Mouse (Mus musculus) MN1 (cell line): ENCODE data around the gene Kcna7.
"Not testable (repeated sequence)": the region's sequence is repeated elsewhere in the genome, so short reads cannot be mapped to it uniquely, and the experiment has no call there.

Experiments
- DNase-seq: peaks from one replicate; pipeline ENCODE4 v3.0.0-alpha.2; 2016; ENCODE audit warnings: low spot score

The Kcna7 gene

DNA sequence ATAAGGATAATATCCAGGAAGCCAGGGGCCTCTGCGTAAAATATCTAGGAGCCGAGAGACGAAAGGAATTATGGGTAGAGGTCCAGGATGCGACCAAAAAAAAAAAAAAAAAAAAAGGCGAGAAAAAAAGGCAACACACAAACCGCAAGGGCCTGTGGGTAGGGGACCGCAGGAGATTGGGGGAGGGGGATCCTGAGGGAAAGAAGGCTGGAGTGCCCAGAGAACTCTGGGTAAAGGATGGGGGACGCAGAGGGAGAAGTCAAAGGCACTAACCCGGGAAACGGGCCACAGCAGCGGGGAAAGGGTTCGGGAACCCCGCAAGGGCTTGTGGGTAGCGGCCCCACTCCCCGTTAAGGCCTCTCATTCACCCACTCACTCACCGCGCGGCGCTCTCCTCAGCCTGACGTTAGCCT is 10.3 kb upstream of the Kcna7 start:
- DNase-seq = peak; percentile 83

- DNase-seq = peak; percentile 100
Measured at GRCm38 (mm10) chr7:45395578-45396336, 9.7 kb upstream of the Kcna7 start, which contains the start of gene Snrnp70. Snrnp70 (minus strand) TSS chr7:45395742.

DNA sequence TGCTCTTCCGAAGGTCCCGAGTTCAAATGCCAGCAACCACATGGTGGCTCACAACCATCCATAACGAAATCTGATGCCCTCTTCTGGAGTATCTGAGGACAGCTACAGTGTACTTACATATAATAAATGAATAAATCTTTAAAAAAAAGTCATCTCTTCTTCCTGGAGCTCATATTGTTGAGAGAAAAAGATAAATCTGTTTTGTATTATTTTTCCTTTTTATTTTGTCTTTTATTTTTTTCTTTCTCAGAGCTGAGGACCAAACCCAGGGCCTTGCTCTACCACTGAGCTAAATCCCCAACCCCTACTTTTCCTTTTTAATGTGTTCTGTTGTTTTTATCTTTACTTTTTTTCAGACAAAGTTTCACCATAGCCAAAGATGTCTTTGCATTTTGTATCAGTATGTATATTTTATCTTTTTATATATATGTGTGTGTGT is 9.1 kb upstream of the Kcna7 start:
- DNase-seq = not testable (repeated sequence)

DNA sequence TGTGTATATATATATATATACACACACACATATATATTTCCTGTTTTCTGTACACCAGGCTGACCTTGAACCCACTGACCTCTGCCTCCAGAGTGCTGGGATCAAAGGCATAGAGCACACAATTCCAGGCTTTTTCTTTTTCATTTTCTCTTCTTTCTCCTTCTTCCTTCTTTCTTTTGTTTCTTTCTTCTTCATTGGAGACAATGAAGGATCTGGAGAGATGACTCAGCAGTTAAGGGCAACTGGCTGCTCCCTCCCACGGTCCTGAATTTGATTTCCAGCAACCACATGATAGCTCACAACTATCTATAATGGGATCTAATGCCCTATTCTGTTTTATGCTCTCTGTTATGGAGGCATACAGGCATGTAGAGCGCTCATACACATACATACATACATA is 8.7 kb upstream of the Kcna7 start:
- DNase-seq = peak; percentile 32

DNA sequence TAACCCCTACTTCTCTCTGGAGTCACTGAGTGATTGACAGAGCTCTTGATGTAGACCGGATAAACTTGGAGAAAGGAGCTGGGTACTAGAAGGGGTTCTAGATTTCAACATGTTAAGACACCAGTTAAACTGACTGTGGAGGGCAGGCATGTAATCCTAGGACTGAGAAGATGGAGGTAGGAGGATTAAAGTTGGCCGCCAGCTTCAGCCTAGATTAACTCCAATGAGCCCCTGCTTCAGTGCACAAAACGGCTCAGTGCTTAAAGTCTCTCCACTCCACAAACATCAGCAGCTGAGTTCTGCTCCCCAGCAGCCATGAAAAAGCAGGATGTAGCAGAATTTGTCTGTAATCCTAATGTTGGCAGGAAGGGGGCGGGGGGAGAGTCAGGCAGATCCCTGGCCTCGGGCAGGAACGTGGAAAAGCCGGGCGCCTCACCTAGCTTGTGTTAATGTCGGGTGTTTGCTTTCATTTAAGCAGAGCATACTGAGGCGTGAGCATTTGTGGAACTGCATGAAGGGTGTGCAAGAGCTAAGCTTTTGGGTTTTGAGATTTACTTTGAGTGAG is 3.9 kb upstream of the Kcna7 start:
- no peak for DNase-seq

DNA sequence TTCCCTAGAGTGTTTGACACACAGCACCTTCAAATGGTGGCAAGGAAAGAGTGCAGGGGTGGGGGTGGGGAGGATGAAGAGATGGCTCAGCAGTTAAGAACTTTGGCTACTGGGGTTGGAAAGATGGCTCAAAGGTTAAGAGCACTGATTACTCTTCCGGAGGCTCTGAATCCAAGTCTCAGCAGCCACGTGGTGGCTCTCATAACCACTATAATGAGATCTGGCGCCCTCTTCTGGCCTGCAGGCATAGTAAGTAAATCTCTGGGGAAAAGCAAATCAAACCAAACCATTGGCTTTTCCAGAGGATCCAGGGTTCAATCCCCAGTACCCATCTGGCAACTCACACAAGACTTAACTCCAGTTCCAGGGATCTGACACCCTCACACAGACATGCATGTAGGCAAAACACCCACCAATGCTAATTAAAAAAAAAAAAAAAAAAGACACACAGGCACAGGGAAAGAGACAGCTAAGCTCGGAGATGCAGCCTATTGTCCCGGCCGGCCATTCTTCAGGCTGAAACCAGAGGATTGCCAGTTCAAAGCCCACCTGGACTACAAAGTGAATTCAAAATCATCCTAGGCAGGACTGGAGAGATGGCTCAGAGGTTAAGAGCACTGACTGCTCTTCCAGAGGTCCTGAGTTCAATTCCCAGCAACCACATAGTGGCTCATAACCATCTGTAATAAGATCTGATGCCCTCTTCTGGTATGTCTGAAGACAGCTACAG is 1.8 kb upstream of the Kcna7 start:
- peak; percentile 65 for DNase-seq

DNA sequence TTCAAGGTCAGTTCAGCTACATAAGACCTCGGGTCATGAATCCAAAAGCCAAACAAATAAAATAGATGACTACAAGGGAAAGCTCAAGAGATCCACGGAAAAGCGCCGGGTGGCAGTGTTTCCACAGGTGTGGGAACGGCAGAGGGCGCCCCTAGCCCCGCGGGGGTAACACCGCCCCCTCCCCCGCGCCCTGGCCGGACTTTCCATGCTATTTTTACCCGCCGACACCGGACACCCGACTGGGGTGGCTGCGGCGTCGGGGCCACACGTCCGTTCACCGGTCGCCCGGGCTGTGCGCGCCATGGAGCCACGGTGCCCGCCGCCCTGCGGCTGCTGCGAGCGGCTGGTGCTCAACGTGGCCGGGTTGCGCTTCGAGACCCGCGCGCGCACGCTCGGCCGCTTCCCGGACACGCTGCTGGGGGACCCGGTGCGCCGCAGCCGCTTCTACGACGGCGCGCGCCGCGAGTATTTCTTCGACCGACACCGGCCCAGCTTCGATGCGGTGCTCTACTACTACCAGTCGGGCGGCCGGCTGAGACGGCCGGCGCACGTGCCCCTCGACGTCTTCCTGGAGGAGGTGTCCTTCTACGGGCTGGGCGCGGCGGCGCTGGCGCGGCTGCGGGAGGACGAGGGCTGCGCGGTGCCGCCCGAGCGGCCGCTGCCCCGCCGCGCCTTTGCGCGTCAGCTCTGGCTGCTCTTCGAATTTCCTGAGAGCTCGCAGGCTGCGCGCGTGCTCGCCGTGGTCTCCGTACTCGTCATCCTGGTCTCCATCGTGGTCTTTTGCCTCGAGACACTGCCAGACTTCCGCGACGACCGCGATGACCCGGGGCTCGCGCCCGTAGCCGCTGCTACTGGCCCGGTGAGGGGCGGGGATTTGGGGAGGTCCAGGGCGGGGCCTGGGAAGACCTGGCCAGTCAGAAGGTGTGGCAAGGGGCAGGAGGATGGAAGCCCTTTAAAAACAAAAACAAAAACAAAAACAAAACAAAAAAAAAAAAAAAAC is 1.0 kb downstream of the Kcna7 start:
- no peak for DNase-seq

GRCm38 (mm10) chr7:45407836-45408235 is 2.4 kb downstream of the Kcna7 start:
- no peak for DNase-seq

- DNase-seq = no peak
Measured at GRCm38 (mm10) chr7:45408351-45408750, 2.9 kb downstream of the Kcna7 start.

GRCm38 (mm10) chr7:45408949-45409348 is 3.5 kb downstream of the Kcna7 start:
- no peak for DNase-seq

GRCm38 (mm10) chr7:45409497-45410163 is 4.2 kb downstream of the Kcna7 start:
- DNase-seq = no peak

DNA sequence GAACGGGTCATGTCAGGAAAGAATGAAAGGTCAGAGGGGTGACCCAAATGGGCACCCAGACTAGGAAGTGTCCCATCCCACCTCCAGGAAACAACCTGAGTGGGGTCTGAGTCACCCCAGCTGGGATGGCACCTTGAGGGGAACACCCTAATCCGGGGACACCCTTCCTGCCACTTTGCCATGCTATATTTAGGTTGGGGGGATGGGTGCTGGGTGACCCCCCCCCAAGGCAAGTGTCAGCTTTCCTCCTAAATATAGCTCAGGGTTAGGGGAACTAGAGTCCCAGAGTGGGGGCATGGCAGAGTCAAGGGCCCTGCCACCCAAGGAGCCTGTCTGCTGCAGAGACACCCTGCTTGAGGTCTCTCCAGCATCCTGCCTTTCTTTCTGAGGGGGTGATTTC is 7.0 kb downstream of the Kcna7 start:
- DNase-seq = no peak

DNA sequence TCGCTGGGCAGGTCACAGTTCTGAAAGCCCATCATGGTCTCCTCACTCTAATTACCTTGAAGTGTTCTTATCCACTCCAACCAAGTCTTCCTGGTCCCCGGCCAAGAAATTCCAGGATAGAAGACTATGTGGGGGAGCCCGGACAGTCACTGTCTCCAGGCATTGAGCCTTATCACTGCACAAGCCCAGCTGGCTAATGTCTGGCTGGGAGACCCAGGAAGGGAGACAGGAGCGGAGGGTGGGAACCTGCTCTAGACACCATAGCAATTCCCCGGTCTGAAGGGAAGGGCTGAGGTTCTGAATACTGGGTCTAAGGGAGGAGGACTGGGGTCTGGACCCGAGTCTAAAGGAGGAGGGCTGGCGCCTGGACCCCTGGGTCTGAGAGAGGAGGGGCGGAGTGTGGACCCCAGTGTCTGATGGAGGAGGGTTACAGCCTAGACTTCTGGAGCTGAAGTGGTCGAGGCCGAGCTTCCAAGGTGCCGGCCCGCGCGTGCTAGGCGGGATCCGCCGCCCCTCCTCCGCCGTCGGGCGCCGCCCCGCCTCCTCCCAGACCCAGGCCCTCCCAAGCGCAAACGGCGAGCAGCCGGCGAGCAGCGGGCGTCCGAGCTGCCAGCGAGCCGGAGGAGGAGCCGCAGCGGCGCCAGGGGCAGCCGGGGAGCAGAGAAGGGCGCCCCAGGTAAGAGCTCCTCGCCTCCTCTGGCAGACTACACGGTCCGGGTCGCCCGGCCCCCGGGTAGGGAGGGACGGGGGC is 7.8 kb downstream of the Kcna7 start, which contains the start of gene Ntf5:
Gene Ntf5 (plus strand): TSS at position 583 of the 751 bp plus-strand sequence.
- DNase-seq = peak; percentile 70

- DNase-seq = no peak
Measured at GRCm38 (mm10) chr7:45413864-45414739, 8.6 kb downstream of the Kcna7 start.

- no peak for DNase-seq
Measured at GRCm38 (mm10) chr7:45414740-45415224, 9.3 kb downstream of the Kcna7 start.

DNA sequence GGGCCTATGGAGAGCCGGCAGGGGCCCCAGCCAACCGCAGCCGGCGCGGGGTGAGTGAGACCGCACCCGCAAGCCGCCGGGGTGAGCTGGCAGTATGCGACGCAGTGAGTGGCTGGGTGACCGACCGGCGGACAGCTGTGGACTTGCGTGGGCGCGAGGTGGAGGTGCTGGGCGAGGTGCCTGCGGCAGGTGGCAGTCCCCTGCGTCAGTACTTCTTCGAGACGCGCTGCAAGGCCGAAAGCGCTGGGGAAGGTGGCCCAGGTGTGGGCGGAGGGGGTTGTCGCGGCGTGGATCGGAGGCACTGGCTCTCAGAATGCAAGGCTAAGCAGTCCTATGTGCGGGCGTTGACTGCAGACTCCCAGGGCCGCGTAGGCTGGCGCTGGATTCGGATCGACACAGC is 10.2 kb downstream of the Kcna7 start:
- no peak for DNase-seq

GRCm38 (mm10) chr7:45417962-45418492 is 12.6 kb downstream of the Kcna7 start:
- no peak for DNase-seq

- DNase-seq = no peak
Measured at GRCm38 (mm10) chr7:45419859-45420614, 14.6 kb downstream of the Kcna7 start.
